Mouse (Mus musculus): ENCODE measurements at regions not wholly inside any gene's neighbourhood (a gene's known extent, or its start where the extent isn't known, plus 50 kb on each side); places are given as distances from the start of the nearest gene placed in this dataset.

DNA sequence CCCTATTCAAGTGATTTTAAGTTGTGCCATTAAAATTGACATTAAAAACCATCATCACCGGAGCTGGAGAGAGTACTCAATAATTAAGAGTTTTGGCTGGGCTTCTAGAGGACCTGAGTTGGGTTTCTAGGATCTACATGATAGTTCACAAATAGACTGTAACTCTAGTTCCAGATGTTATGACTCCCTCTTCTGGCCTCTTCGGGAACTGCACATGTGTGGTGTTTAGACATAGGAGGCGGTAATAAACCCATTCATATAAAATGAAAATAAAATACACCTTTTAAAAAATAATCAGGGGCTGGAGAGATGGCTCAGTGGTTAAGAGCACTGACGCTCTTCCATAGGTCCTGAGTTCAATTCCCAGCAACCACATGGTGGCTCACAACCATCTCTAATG is 227.1 kb upstream of the Vstm2b start:
- DNase-seq (ENCODE audit: low spot score): no peak

DNA sequence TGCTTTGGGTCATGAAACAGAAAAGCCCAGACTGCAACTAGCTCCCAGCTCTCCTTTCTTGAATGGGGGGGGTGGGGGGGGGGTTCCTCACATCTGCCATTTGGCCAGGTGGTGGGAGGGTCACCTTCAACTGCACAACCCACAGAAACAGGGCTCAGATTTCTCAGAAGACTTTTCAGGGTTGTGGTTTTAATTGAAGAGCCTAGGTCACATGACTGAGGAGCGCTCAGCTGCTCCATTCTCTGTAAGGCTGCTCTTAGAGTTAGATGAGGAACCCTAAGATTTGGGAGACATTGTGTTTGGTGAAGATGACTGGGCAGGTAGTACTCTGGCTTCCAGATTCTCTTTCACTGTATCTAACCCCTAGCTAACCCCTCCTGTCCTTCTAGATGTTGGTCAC is 225.8 kb upstream of the Vstm2b start:
- no peak for DNase-seq (ENCODE audit: low spot score)

DNA sequence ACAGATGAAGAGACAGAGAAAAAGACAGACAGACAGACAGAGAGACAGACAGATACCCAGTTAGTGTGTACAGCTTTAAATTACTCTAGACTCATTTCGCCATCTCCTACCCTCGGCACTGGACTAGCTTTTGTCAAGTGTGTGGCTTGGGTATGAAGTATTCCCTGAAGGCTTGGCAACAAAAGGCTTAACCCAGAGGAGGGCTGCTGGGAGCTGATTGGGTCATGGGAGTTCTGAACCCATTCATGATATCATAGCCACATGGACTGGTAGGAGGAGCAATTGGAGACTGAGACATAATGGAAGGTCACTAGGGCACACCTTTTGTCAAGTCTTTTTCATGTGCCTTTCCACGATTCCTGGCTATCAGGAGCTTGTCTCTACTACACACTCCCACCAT is 223.7 kb upstream of the Vstm2b start:
- DNase-seq (ENCODE audit: low spot score): no peak

DNA sequence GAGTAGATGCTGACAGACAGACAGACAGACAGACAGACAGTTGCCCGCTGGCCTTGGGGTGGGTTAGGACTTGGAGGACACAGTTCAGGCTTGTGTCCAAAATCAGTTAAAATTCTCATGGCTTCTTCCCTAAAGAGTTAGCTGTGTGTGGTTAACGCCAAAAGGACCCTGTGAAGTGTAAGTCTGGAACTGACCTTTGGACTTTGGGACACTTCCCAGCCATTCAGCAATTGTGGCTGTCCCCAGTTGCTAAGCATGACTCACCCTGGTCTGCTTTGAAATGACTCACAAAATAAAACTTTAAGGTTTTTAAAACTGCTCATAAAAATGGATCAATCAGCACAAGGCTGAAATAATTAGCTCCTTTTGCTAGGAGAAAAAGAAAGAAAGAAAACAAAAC is 220.5 kb upstream of the Vstm2b start:
- DNase-seq (ENCODE audit: low spot score): no peak

DNA sequence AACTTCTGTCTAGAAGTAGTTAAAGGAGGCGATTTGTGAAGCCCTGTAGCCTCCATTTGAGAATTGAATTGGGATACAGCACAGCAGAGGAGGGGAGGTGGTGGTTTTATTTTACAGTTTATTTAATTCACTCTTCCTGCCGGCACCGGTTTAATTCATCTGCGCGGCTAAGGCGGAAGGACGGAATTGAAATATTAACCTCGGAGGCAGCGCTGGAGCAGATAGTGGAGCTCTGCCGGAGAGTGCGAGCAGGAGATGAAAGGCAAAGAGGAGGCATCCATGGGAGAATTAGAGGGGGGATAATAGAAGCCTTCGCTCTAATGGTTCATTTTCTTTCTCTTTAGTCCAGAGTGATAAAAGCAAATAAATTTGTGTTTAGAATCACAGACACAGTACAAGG is 217.6 kb upstream of the Vstm2b start:
- no peak for DNase-seq (ENCODE audit: low spot score)

DNA sequence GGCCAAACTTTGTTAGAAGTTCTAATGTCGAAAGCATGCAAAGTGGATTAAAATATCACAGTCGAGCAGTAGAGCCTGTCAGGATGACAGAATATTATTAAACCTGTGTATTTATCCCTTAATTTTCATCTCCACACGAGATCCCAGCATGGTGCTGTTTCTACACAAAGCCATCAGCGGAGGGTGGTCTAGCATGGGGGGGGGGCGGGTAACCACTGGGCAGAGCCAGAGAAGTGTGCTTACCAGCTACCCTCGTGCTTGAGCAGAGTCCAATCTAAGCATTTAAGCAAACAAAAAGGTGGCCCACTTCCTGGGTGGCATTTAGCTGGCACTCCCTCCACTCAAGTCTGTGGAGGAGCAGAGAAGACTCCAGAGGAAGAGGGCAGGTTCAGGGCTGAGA is 217.1 kb upstream of the Vstm2b start:
- no peak for DNase-seq (ENCODE audit: low spot score)

DNA sequence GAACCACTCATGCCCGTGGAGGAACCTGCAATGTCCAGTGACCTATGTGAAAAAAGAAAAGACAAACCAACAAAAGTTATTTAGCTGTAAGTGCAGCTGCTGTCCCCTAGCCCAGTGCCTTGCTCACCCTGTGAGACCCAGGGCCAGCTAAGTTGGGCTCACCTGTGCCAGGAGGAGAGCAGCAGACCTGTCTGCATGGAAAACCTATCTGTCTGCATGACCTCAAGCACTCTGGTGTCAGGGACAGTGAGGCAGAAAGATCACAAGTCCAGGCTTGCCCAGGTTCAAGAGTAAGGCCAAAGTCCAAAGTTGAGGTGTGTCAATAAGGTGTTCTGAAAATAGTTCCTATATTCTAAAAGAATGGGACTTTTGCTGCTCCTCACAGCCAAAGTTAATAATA is 215.0 kb upstream of the Vstm2b start:
- no peak for DNase-seq (ENCODE audit: low spot score)

DNA sequence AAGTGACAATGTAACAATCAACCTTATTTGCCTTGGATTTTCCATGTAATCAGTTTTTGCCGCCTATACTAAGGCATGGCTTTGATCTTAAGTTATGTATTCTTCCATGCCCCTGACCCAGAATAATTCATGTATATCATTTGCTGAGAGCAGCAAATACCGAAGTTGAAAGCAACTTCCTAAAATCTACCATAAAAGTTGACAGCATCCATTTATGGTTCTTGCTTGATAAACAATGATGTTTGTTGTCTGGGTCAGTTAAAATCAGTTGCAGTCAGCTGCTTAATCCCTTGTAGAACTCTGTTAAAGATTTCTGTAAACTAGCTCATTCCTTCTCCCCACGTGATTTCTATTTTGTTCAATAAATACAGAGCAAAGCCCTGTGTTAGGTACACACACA is 214.5 kb upstream of the Vstm2b start:
- DNase-seq (ENCODE audit: low spot score): no peak

DNA sequence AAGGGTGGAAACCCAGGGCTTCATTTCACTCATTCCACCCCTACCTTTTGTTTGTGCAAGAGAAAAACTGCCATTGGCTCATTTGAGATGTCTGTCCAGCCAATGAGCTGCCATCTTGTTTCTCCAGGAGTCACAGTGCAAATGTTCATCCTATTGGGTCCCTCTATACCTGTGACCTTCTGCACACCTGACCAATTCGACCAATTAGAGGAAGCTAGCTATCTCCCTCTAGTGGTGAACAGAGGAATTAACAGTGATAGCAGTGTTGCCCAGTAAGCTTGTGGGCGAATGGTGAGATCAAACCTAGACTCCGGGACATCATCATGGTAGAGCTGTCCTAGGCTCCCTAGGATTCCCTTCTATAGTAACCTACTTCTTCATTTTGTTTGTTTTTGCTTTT is 211.1 kb upstream of the Vstm2b start:
- no peak for DNase-seq (ENCODE audit: low spot score)

DNA sequence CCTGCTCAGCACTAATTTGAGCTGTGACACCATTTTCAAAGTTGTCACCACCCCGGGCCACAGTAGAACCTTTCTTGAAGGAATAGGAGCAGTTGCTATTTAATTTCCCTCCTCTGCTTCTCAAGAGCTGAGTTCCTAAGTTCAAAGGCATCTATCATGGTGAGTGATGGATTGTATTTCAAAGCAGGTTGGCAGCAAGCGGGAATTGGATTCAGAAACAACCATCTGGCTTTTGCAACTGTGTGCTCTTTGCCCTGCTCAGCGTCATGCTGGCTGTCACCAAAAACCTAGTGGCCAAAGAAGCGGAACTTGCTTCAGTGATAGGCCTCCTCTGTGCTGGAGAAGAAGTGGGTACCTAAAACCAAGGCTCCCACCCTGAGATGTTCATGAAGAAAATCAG is 209.6 kb upstream of the Vstm2b start:
- DNase-seq (ENCODE audit: low spot score): no peak

DNA sequence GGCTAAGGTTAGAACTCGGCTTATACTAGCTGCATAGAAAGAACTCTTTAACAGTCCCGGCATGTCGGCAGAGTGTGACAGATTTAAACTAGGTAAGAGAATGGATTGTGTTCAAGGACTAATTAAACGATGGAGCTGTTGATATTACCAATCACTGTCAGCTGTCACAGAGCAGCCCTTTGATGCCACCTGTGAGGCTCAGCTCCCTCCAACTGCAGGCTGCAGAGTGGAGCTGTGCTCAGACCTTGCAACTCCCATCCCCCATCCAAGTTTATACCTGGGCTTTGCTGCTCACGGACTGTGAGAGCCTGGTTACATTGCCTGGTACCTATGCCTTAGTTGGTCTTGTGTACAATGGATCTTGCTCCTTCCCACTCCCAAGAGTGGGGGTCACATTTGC is 204.4 kb upstream of the Vstm2b start:
- no peak for DNase-seq (ENCODE audit: low spot score)

DNA sequence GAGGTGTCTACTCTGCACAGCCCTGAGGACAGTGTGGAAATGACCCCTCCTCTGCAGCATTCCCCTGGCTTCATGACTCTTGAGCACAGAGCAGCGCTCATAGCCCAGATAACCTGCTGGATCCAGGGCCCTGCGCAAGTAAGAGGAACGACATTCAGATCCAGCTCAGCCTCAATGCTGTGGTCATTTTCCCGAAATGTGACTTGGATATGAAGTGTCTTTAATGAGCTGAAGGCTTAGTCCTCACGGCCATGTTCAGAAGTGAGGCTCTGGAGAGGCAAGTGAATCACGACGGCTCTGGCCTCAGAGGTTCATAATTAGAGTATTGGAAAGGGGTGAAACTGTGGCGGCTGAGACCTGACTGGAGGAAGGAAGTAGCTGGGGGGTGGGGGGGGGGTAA is 200.6 kb upstream of the Vstm2b start:
- no peak for DNase-seq (ENCODE audit: low spot score)

DNA sequence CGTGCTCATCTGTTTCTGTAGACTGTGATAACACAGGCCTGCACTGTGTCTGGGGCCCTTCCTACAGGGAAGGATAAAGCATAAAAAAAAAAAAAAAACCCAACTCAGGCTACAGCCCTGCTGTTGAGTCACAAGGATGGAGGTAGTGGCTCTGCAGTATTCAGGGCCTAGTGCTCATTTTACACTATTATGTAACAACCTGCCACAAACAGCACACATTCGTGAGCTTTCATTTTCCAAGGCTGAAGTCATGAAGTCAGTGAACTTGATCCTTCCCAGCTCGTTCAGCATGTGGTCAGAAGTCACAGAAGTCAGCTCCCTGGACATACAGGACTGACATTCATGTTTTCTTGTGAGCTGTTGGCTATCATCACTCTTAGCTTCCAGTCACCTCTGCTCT is 199.8 kb upstream of the Vstm2b start:
- no peak for DNase-seq (ENCODE audit: low spot score)

DNA sequence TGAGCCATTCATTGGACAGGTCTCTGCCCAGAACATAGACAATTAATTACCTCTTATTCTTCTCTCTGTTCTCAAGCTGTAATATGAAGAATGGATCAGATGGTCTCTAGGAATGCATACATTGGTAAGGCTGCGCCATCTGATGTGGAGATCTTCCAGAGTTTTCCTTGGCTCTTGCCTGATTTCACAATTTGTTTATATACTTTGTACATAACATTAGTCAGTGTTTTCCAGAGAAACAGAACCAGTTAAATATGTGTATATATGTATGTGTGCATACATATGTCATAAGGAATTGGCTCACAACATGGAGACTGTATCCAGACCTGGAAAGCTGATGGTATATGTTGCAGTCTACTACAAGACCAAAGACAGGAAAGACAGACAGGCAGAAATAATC is 198.5 kb upstream of the Vstm2b start:
- DNase-seq (ENCODE audit: low spot score): no peak

DNA sequence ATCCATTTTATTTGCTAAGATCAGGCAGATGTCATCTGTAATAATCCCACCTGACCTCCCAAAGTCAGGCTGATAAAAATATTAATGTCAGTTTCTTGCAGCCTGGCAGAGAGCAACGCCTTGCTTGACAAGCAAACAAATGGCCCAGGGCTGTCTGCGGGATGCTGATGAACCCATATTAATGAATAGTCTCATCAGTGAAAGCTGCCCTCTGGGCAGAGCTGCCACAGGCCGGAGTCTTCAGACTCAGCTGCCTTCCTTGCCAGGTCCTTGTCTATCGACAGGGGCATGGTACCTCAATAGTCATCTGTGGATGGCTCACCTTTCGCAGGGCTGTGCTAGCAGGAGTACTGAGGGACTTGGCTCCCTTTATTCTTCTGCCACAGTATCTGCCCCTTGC is 197.5 kb upstream of the Vstm2b start:
- no peak for DNase-seq (ENCODE audit: low spot score)

DNA sequence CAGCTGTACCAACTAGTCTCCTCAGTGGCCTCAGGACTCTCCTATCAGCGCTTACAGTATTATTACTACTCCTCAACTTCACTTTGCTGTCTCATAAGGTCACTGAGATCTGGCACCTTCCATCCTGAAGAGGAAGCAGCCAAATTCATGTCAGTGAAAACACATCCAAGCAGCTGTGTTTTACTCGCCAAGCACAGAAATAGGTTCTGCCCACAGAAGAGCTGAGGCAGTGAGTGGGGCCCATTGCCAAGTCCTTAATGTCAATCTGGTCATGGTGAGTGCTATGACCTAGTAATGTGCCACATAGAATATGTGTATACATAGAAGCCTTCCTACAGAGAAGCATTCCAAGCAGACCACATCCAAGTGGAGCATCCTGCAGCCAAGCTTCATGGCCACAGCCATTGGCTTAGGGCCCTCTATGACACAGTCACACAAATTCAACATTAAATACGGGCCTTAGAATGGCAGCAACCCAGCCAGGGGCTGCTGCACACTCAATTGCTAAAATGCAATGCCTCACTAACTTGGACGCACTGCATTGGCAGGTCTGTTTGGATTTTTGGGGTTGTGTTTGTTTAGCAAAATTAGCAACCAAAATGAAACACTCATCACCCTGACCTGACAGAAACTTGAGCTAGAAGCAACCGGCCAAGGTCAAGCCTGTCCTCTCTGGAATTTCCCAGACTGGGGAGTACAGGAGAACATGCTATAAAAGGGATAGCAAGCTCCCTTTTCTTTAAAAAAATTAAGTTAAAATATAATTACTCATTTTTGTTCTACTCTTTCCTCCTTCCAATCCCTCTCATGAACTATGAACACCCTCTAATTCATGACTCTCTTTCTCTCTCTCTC is 195.7 kb upstream of the Vstm2b start:
- no peak for DNase-seq (ENCODE audit: low spot score)

DNA sequence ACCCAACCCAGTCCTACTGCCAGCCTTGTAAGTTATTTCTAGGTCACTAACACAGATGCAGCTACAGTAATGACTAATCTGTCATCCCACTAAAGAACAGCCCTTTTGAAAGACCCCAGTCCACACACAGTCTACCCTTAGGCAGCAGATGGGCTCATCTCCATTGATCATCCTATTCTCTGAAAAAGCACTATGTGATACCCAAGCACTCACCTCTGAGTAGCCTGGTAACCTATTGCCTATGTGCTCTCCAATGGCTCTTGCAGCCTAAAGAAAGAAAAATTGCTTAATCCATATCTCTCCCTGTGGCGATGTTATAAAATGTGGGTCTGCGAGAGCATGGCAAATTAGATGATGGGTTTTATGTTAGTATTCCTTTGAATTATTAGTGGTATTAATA is 189.9 kb upstream of the Vstm2b start:
- DNase-seq (ENCODE audit: low spot score): no peak

DNA sequence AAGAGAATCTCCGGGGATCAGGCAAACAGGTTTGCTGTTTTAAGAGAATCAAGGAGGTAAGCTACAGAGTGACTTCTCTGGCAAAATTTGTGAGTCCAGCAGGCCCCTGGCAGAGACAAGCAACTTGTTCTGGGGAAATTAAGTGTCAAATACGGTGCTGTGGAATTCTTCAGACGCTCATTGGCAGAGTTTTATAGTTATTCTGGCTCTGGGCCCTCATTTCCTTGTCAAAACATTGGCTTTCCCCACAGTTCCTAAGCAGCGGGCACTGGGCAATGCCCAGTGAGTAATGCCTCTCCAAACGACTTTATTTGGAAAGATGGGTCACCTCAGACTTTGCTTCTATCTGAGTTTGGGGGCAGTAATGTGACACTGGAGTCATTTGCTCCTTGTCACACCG is 180.1 kb upstream of the Vstm2b start:
- no peak for DNase-seq (ENCODE audit: low spot score)

DNA sequence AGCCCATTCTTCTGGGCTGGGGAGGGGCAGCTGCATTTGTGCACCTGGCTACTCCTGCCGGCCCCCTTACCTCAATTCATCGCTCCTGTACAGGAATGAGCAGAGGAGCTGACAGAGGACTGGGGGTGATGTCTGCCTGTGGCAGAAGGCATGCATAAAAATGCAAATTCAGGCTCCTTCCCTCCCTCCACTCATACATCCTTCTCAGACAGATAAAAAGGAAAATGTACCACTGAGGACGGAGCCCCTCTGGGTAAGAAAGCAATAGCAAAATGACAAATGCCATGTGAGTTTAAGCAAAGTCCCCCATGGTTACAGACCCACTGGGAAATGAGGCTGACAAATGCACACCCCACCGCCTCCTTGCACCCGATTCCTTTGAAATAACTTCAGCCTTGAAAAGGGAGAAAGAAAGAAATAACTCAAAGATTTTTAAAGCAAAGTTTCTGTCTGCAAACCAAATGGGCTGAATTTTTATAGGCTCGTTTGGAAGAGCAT is 161.1 kb upstream of the Vstm2b start:
- no peak for DNase-seq (ENCODE audit: low spot score)

DNA sequence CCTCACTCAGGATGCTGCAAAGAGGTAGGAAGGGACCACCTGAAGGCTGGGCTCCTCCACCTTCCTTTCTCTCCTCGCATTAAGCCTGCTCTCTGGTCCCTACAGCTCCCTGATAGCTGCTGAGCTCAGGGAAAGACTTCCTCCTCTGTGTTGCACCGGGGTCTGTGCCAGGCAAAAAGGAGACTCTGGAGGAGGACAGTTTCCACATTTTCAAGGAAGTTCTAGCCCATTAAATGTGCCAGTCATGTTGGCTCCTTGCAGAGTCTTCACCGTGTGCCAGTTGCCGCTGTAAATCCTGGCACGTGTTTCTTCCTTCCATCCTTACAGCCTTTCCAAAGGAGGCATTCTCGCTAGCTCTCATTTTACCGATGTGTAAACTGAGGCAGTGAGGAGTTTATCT is 160.6 kb upstream of the Vstm2b start:
- no peak for DNase-seq (ENCODE audit: low spot score)

DNA sequence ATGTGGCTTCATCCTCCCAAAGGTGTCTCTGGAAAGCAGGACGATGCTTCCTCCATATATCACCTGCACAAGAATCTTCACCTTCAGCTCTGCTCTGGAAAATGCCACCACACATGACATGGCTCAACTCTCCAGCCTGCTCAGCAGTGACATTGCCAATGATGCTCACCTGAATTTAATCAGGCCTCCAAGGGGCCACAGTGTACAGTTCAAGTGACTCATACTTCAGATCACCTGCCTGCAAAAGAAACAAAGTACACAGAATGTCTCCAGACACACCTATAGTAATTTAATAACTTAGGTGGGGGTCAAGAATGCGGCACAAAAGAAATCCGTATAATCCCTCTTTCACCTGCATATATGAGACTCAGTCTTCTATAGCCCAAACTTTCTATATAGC is 160.0 kb upstream of the Vstm2b start:
- no peak for DNase-seq (ENCODE audit: low spot score)

DNA sequence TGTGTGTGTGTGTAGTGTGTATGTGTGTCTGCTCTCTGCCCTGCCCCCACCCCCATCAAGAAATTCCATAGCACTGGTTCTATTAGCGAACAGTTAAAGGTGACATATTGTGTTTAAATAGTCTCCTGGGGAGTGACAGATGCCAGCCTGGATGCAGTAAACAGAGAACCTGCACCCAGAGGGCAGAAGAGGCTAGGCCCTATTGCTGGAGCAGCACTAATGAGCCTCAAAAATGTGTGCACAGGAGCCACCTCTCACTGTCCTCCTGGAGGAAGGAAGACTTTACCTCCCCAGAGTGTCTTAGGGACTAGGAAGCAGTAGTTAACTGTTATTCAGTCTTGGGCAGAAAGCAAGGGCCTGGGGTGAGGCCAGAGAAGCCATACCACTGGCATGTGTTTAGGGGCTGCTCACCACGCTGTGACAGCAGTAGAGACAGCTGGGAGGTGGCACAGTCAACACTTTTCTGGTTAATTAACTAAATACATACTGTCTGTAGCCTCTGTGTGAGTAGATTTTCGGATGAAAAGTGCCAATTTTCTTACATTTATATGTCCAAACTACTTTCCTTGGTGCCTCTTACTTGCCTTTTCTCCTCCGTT is 155.5 kb upstream of the Vstm2b start:
- DNase-seq (ENCODE audit: low spot score): no peak

DNA sequence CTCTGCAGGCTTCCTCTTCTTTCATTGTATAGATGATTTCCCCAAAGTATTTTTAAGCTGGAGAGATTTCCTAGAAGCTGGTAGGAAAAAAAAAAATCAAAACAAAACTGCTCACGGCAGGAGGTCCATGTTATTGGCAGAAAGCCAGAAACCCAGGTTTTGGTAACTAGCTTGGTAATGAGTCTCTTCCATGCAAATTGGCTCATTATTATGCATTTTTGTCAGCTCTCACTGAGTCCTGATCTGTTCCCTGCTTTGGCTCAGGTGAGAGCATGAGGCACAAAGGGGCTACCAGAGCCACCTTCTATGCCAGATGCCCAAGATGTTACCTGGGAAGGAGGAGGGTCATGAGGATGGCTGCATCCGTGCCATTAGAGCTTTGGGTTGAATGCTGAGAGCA is 146.3 kb upstream of the Vstm2b start:
- no peak for DNase-seq (ENCODE audit: low spot score)

DNA sequence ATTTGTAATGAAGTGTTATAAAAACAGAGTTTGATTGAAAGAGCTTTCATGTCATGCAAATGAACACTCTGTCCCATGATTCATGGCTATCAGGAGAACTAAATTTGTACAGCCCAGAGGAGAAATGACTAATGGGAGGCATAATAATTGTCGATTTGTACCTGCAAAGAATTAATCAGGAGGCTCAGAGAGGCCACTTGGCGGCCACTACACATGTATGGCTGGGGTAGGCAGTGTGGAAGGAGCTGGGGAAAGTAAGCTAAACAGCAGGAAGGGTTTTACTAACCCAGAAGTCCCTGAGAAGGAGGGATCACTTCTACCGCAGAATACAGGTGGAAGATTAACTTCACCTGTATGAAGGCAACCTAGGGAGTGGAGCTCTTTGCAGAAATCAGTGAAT is 145.9 kb upstream of the Vstm2b start:
- DNase-seq (ENCODE audit: low spot score): no peak

Data from ovary, postnatal 14 days (tissue).